Mouse (Mus musculus): ENCODE measurements around the gene Olfr763. TPM values are rescaled to one million over a fixed set of nuclear protein-coding genes. Genes with fewer than 3 reads are reported as not detected.
"Not testable (repeated sequence)": the region's sequence is repeated elsewhere in the genome, so short reads cannot be mapped to it uniquely, and the experiment has no call there.

The Olfr763 gene
- polyA plus RNA-seq, 1 experiment from 2014 or later, result not detected

DNA sequence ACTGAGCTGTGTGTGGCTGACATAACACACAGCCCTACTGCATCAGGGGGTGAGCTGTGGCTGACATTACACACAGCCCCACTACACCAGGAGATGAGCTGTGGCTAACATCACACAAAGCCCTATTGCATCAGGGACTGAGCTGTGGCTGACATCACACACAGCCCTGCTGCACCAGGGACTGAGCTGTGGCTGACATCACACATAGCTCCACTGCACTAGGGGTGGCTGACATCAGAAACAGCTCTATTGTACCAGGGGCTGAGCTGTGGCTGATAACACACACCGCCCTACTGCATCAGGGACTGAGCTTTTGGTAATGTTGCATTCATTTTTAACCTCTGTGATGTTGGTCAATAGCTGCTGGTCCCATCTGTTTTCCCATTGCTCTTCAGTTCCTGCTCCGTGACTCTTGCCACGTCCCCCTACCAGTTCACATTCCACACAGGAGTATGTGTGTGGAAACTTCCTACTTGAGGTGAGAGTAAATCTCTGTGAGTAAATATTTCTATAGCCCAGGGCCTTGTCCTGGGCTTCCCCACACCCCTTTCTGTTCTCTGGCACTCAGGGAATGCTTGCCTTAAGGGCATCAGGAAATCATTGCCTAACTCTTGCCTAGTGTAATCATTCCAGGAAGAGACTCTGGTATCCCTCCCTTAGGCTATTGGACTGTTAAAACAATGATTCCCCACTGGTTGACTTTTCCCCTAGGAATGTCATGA, 29.8 kb upstream of the Olfr763 start:
- Histone ChIP-seq H3K27ac (replicated peaks; ENCODE audit: low read depth, low read length) (no peak overlapping the region), H3K36me3 (replicated peaks; ENCODE audit: control insufficient read depth, insufficient read depth, low read depth, low read length) (no peaks in the 10 kb centered on the region), H3K27me3 (ENCODE audit: control insufficient read depth, insufficient read depth, low read length) (no peaks in the 10 kb centered on the region), H3K9me3 (replicated peaks; ENCODE audit: control insufficient read depth, low read length) (no peaks in the 10 kb centered on the region), H3K9ac (replicated peaks; ENCODE audit: low read length) (no peak overlapping the region), H3K4me2 (ENCODE audit: low read depth, low read length) (no peak overlapping the region), H3K4me3 (ENCODE audit: low read depth, low read length) (no peak overlapping the region), H3K4me1 (ENCODE audit: control insufficient read depth, insufficient read depth, low read length) (no peaks in the 10 kb centered on the region)
- WGBS, result 59% methylated on average over 3 of the region's 3 CpGs
- DNase-seq (ENCODE audit: low spot score), result peak; percentile 13
- no peak for ATAC-seq (replicated peaks; ENCODE audit: insufficient number of reproducible peaks, low FRiP score, low TSS enrichment, low read depth)

DNA sequence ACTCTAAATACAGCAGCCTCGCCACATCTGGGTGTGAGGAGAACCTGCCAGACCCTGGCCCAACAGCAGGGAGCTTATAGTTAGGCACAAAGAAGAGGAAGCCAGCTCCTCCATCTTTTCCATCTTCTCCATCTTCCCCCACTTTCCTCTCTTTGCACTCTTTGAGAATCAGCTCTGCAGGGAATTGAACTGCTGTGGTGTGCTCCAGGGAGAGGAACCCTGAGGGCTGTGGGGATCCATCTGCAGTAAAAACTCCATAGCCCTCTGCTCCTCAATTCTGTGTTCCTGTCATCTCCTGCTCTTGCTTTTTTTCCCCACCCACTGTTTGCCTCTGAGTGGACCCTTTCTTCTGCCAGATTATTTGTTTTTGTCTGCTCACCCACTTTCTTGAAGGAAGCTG, 21.5 kb upstream of the Olfr763 start, which contains the start of gene Olfr9:
TSS of gene Olfr9 (plus strand) at position 301 of the 400 bp plus-strand sequence.
- H3K4me1 ChIP-seq (ENCODE audit: control insufficient read depth, insufficient read depth, low read length); H3K9ac ChIP-seq (replicated peaks; ENCODE audit: low read length); H3K4me3 ChIP-seq (ENCODE audit: low read depth, low read length); H3K9me3 ChIP-seq (replicated peaks; ENCODE audit: control insufficient read depth, low read length); H3K36me3 ChIP-seq (replicated peaks; ENCODE audit: control insufficient read depth, insufficient read depth, low read depth, low read length); DNase-seq (ENCODE audit: low spot score); H3K27ac ChIP-seq (replicated peaks; ENCODE audit: low read depth, low read length); H3K27me3 ChIP-seq (ENCODE audit: control insufficient read depth, insufficient read depth, low read length); ATAC-seq (replicated peaks; ENCODE audit: insufficient number of reproducible peaks, low FRiP score, low TSS enrichment, low read depth); H3K4me2 ChIP-seq (ENCODE audit: low read depth, low read length): not testable (repeated sequence)
- WGBS, result 47% methylated on average over 1 of the region's 1 CpGs

DNA sequence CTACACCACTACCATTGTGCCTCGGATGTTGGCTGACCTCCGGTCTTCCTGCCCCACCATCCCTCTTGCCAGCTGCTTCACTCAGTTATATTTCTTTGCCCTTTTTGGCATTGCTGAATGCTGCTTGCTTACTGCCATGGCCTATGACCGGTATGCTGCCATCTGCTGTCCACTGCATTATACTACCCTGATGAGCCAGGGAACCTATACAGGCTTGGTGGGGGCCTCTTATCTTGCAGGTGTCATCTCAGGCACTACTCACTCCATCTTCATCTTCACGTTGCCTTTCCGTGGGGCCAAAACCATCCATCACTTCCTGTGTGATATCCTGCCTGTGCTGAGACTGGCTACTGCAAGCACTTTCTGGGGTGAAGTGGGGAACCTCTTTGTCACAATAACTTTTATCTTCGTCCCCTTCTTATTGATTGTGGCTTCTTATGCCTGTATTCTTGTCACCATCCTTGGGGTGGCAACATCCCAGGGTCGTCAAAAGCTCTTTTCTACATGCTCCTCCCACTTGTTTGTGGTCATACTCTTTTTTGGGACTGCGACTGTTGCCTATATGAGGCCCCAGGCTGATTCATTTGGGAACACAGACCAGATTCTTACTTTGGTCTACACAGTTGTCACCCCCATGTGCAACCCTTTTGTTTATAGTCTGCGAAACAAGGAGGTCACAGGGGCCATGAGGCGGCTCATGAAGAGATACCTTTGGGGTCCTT, 20.3 kb upstream of the Olfr763 start:
- 0 out of 2 replicates have a peak, but pooled peaks have one; percentile 60 for ATAC-seq (replicated peaks; ENCODE audit: insufficient number of reproducible peaks, low FRiP score, low TSS enrichment, low read depth)
- H3K9me3 ChIP-seq (replicated peaks; ENCODE audit: control insufficient read depth, low read length); DNase-seq (ENCODE audit: low spot score); H3K4me1 ChIP-seq (ENCODE audit: control insufficient read depth, insufficient read depth, low read length); H3K27ac ChIP-seq (replicated peaks; ENCODE audit: low read depth, low read length); H3K9ac ChIP-seq (replicated peaks; ENCODE audit: low read length); H3K36me3 ChIP-seq (replicated peaks; ENCODE audit: control insufficient read depth, insufficient read depth, low read depth, low read length); H3K27me3 ChIP-seq (ENCODE audit: control insufficient read depth, insufficient read depth, low read length); H3K4me2 ChIP-seq (ENCODE audit: low read depth, low read length); H3K4me3 ChIP-seq (ENCODE audit: low read depth, low read length): not testable (repeated sequence)
- WGBS, result 75% methylated on average over 7 of the region's 10 CpGs

DNA sequence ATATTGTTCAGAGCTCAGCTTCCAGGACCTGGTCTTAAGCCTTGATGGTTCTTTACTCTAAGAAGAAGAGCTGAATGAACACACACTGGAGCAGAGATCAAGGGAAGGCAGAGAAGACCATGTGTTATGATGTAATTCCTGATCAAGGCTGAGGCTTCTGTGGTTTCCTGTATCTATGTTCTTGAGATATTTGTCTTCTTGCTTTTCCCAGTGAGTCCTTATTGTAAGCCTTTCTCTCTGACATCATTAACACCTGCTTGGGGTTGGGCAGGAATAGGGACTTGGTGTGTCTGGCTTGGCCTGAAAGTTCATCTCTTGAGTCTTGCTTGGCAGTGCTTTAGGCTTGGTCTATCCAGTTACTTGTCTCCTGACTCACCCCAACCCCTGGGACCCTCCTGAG, 19.6 kb upstream of the Olfr763 start:
- Histone ChIP-seq H3K4me1 (ENCODE audit: control insufficient read depth, insufficient read depth, low read length) (no peaks in the 10 kb centered on the region), H3K9ac (replicated peaks; ENCODE audit: low read length) (no peak overlapping the region), H3K4me2 (ENCODE audit: low read depth, low read length) (no peak overlapping the region), H3K27me3 (ENCODE audit: control insufficient read depth, insufficient read depth, low read length) (no peaks in the 10 kb centered on the region), H3K4me3 (ENCODE audit: low read depth, low read length) (no peak overlapping the region), H3K36me3 (replicated peaks; ENCODE audit: control insufficient read depth, insufficient read depth, low read depth, low read length) (no peaks in the 10 kb centered on the region), H3K9me3 (replicated peaks; ENCODE audit: control insufficient read depth, low read length) (no peaks in the 10 kb centered on the region), H3K27ac (replicated peaks; ENCODE audit: low read depth, low read length) (no peak overlapping the region)
- ATAC-seq (replicated peaks; ENCODE audit: insufficient number of reproducible peaks, low FRiP score, low TSS enrichment, low read depth), result no peak
- no peak for DNase-seq (ENCODE audit: low spot score)

DNA sequence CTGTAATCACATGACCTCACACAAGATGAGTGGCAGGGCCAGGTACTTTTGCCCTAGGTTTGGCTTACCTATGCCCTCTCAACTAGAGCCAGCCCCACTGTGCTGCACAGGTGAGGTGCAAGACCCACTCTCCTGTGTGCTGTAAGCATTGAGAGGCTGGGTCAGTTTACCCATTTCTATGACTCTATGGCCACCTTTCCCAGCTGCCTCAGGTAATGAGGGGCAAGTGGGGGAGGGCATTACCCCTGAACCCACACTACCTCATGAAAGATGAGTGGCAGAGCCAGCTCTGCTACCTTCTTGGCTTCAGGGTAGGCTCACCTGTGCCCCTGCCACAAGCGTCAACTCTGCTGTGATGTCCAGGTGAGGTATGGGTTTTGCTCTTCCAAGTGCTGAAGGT, 14.8 kb upstream of the Olfr763 start:
- DNase-seq (ENCODE audit: low spot score) (no peak), ATAC-seq (replicated peaks; ENCODE audit: insufficient number of reproducible peaks, low FRiP score, low TSS enrichment, low read depth) (no peak)
- no peaks in the 10 kb centered on the region for H3K4me1 ChIP-seq (ENCODE audit: control insufficient read depth, insufficient read depth, low read length)
- no peak overlapping the region for H3K4me2 ChIP-seq (ENCODE audit: low read depth, low read length)
- no peak overlapping the region for H3K9ac ChIP-seq (replicated peaks; ENCODE audit: low read length)
- WGBS, result 86% methylated on average over 1 of the region's 1 CpGs
- H3K36me3 ChIP-seq (replicated peaks; ENCODE audit: control insufficient read depth, insufficient read depth, low read depth, low read length), result no peaks in the 10 kb centered on the region
- H3K27me3 ChIP-seq (ENCODE audit: control insufficient read depth, insufficient read depth, low read length), result no peaks in the 10 kb centered on the region
- no peak overlapping the region for H3K4me3 ChIP-seq (ENCODE audit: low read depth, low read length)
- H3K27ac ChIP-seq (replicated peaks; ENCODE audit: low read depth, low read length), result no peak overlapping the region
- H3K9me3 ChIP-seq (replicated peaks; ENCODE audit: control insufficient read depth, low read length), result no peaks in the 10 kb centered on the region

DNA sequence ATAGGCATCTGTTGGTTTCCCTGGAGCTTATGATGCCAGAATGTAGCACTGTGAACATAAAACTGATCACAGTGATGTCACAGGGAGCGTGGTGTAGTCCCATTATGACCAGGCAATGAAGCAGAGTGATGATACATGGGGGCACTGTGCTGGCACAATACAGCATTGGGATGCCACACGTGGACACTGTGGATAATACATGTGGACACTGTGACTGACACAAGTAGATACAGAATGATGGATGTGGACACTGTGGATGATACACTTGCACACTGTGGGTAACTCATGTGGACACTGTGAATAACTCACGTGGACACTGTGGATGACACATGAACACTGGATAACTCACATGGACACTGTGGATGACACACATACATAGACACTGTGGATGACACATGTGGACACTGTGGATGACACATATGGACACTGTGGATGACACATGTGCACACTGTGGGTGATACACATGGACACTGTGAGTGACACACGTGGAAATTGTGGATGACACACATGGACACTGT, 14.0 kb upstream of the Olfr763 start:
- 75% methylated on average over 4 of the region's 4 CpGs for WGBS
- ATAC-seq (replicated peaks; ENCODE audit: insufficient number of reproducible peaks, low FRiP score, low TSS enrichment, low read depth) (0 out of 2 replicates have a peak, but pooled peaks have one; percentile 48), DNase-seq (ENCODE audit: low spot score) (no peak)
- no peaks in the 10 kb centered on the region for H3K4me1 ChIP-seq (ENCODE audit: control insufficient read depth, insufficient read depth, low read length)
- H3K4me3 ChIP-seq (ENCODE audit: low read depth, low read length), result no peak overlapping the region
- no peaks in the 10 kb centered on the region for H3K27me3 ChIP-seq (ENCODE audit: control insufficient read depth, insufficient read depth, low read length)
- no peaks in the 10 kb centered on the region for H3K9me3 ChIP-seq (replicated peaks; ENCODE audit: control insufficient read depth, low read length)
- no peak overlapping the region for H3K4me2 ChIP-seq (ENCODE audit: low read depth, low read length)
- H3K9ac ChIP-seq (replicated peaks; ENCODE audit: low read length), result no peak overlapping the region
- H3K27ac ChIP-seq (replicated peaks; ENCODE audit: low read depth, low read length), result no peak overlapping the region
- no peaks in the 10 kb centered on the region for H3K36me3 ChIP-seq (replicated peaks; ENCODE audit: control insufficient read depth, insufficient read depth, low read depth, low read length)

DNA sequence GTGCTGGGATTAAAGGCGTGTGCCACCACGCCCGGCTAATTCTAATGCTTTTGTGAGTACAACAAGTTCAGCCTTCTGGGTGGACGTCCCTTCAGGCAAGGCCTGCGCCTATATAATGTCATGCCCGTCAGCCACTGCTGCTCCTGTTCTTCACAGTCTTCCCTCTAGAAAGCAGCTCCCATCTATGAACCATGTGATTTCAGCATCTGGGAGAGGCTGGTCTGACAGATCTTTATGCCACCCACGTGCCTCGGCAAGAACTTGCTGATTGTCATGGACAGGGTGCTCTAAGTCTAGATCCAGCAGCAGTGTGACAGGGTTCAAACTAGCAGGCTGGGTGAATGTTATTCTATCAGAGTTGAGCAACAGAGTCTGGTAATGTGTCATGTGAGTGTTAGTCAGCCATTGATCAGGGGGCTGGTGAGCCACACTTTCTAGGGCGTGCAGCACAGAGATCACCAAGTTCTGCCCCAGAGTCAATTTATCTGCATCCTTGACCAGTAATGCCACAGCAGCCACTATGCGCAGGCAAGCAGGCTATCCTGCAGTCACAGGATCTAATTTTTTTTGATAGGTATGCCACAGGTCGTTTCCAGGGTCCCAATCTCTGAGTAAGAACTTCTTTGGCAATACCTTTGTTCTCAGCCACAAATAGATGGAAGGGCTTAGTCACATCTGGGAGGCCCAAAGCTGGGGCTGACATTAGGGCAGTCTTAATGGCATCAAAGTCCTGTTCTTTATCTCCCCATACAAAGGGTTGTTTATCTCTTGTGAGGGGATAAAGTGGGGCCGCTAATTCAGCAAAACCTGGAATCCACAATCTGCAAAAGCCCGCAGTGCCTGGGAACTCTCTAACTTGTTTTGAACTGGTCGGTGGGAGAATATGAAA, 6.3 kb upstream of the Olfr763 start:
- no peak for ATAC-seq (replicated peaks; ENCODE audit: insufficient number of reproducible peaks, low FRiP score, low TSS enrichment, low read depth)

More for the DNA sequence above, 6.3 kb upstream of the Olfr763 start:
- Histone ChIP-seq H3K9ac (replicated peaks; ENCODE audit: low read length) (no peak overlapping the region), H3K27ac (replicated peaks; ENCODE audit: low read depth, low read length) (no peak overlapping the region), H3K9me3 (replicated peaks; ENCODE audit: control insufficient read depth, low read length) (no peaks in the 10 kb centered on the region), H3K27me3 (ENCODE audit: control insufficient read depth, insufficient read depth, low read length) (no peaks in the 10 kb centered on the region), H3K4me3 (ENCODE audit: low read depth, low read length) (no peak overlapping the region), H3K36me3 (replicated peaks; ENCODE audit: control insufficient read depth, insufficient read depth, low read depth, low read length) (no peaks in the 10 kb centered on the region), H3K4me1 (ENCODE audit: control insufficient read depth, insufficient read depth, low read length) (no peaks in the 10 kb centered on the region), H3K4me2 (ENCODE audit: low read depth, low read length) (no peak overlapping the region)
- DNase-seq (ENCODE audit: low spot score), result no peak
- 78% methylated on average over 14 of the region's 14 CpGs for WGBS

All from embryonic facial prominence, embryonic 11.5 days (tissue).